ENCODE assay signal across 8 mouse cellular contexts in genomic region chrX:36597707-36598389, GRCm38 (mm10). TPM values are rescaled to one million over a fixed set of nuclear protein-coding genes. Genes with fewer than 3 reads are reported as not detected.
DNase-seq lines count a peak whose midpoint lies in the region; ATAC-seq and TF ChIP-seq lines count a peak whose summit lies in the region.

Gene Pgrmc1, plus strand, starts transcription at chrX:36598206.

- H3K4me3 ChIP-seq in lung, embryonic 14.5 days (ENCODE audit: low read depth, low read length) = peak within 1 kb of the TSS; percentile 60

- peak; percentile 94 for ATAC-seq in lung, embryonic 14.5 days (ENCODE audit: insufficient read depth)
- peak; percentile 94 for ATAC-seq in neutrophil, adult 5-6 weeks (ENCODE audit: extremely low read depth, insufficient number of reproducible peaks, low FRiP score, poor library complexity, severe bottlenecking)

- peak within 1 kb of the TSS; percentile 62 for H3K4me2 ChIP-seq in lung, embryonic 14.5 days

- DNase-seq in MN1 (ENCODE audit: low spot score) = peak; percentile 81
- peak; percentile 82 for DNase-seq in cerebellum, adult 8-10 months
- peak; percentile 78 for DNase-seq in forelimb bud, embryonic 11.5 days (ENCODE audit: low read depth, low spot score)
- DNase-seq in heart, postnatal 4 days = peak; percentile 85
- peak; percentile 62 to 74 for DNase-seq in layer of hippocampus, adult 8-10 months (ENCODE audit: low spot score in 2 of 2)
- peak; percentile 87 for DNase-seq in lung, embryonic 14.5 days
- DNase-seq in testis, postnatal 14 days (ENCODE audit: low spot score) = peak; percentile 84

- no peak for TF ChIP-seq CTCF in lung, embryonic 14.5 days (IDR thresholded peaks at IDR 0.05; ENCODE audit: low read depth)

- H3K27me3 ChIP-seq in lung, embryonic 14.5 days (ENCODE audit: insufficient read depth, low read length) = no peaks in the 10 kb centered on the region

- peak within 1 kb of the TSS; percentile 76; the same call in 1 of the 2 replicates for H3K27ac ChIP-seq in lung, embryonic 14.5 days (ENCODE audit: low read depth)

- H3K36me3 ChIP-seq in lung, embryonic 14.5 days (ENCODE audit: insufficient read depth) = 0 out of 2 replicates have a peak, but pooled peaks cover under 1% of the 10 kb centered on the region

- no peaks in the 10 kb centered on the region for H3K4me1 ChIP-seq in lung, embryonic 14.5 days (ENCODE audit: insufficient read depth)

- peak within 1 kb of the TSS; percentile 77 for H3K9ac ChIP-seq in lung, embryonic 14.5 days

- WGBS in lung, embryonic 14.5 days = 14% methylated on average over 32 of the region's 45 CpGs

- H3K9me3 ChIP-seq in lung, embryonic 14.5 days (ENCODE audit: low read depth, low read length) = no peaks in the 10 kb centered on the region

RNA-seq across cellular contexts. Expression of gene Pgrmc1, which starts in this region (rescaled TPM):
- 10 to 100 TPM; 45.7 to 49.2 TPM for total RNA-seq in heart, postnatal 4 days (2021)
- total RNA-seq in layer of hippocampus, adult 8-10 months (2022) = 100 to 1,000 TPM; 261 to 289 (median 281) TPM
- polyA plus RNA-seq in lung, embryonic 14.5 days (2014; fragmentation: Nextera tagmentation; extraction: Ambion mirVana) = 219 and 240 TPM in 2 replicates
- total RNA-seq in neutrophil, adult 5-6 weeks (2017) = 32.9 TPM in 2 replicates

Comparison
In these comparisons a context has a peak if more than half of its experiments do, and no peak if none do; other contexts are left out.
1. Peak in every context shown above with its lines: DNase-seq, ATAC-seq, H3K4me3 ChIP-seq and H3K27ac ChIP-seq.